Mouse (Mus musculus) liver, postnatal 0 days (tissue): Measurements from ENCODE around the gene Csk. TPM values are rescaled to one million over a fixed set of nuclear protein-coding genes. Genes with fewer than 3 reads are reported as not detected.

Experiments
- ATAC-seq: fragments of 200-750 bp; cut with Nextera tagmentation; 2 replicates; pipeline ENCODE4 v1.8.0; 2017; ENCODE audit warnings: mild to moderate bottlenecking, moderate library complexity
- DNase-seq: peaks from one replicate; pipeline ENCODE4 v3.0.0-alpha.2; 2016
- H3K27ac ChIP-seq: fragments of 300-500 bp; sonication (generic); 2 replicates; pipeline ENCODE4 v1.5.1; 2014; ENCODE audit warnings: antibody characterized with exemption, moderate library complexity, mild to moderate bottlenecking, low read depth
- H3K27me3 ChIP-seq: fragments of 300-500 bp; sonication (generic); 2 replicates; pipeline ENCODE4 v1.6.1; 2014; ENCODE audit warnings: low read length, control low read depth, mixed read lengths; ENCODE audit not compliant: insufficient read depth
- H3K36me3 ChIP-seq: fragments of 300-500 bp; sonication (generic); replicated peaks from 2 replicates; pipeline ENCODE4 v1.6.1; 2014; ENCODE audit warnings: mild to moderate bottlenecking, control low read depth, low read length, moderate library complexity, mixed read lengths; ENCODE audit not compliant: insufficient read depth
- H3K4me1 ChIP-seq: fragments of 300-500 bp; sonication (generic); 2 replicates; pipeline ENCODE4 v1.6.1; 2014; ENCODE audit warnings: antibody characterized with exemption, mild to moderate bottlenecking, control low read depth; ENCODE audit not compliant: insufficient read depth
- H3K4me2 ChIP-seq: fragments of 300-500 bp; sonication (generic); 2 replicates; pipeline ENCODE4 v1.6.1; 2014; ENCODE audit warnings: low read depth, mild to moderate bottlenecking, low read length, moderate library complexity, mixed read lengths
- H3K4me3 ChIP-seq: fragments of 300-500 bp; sonication (generic); 2 replicates; pipeline ENCODE4 v1.5.1; 2014; ENCODE audit warnings: low read depth, low read length
- H3K9ac ChIP-seq: fragments of 300-500 bp; sonication (generic); replicated peaks from 2 replicates; pipeline ENCODE4 v1.6.1; 2014; ENCODE audit warnings: mild to moderate bottlenecking, moderate library complexity
- H3K9me3 ChIP-seq: fragments of 300-500 bp; sonication (generic); 2 replicates; pipeline ENCODE4 v1.6.1; 2016; ENCODE audit warnings: mild to moderate bottlenecking, control low read depth, low read length, mixed read lengths
- CTCF ChIP-seq: sonication (generic); IDR thresholded peaks from 2 replicates; pipeline ENCODE4 v1.5.1; 2016; ENCODE audit warnings: antibody characterized with exemption, low read depth
- EP300 ChIP-seq: IDR thresholded peaks from 2 replicates; pipeline ENCODE4 v1.6.1; 2016; ENCODE audit warnings: antibody characterized with exemption, low read depth, mild to moderate bottlenecking
- WGBS: fragments of 180-500 bp; shearing (Covaris S2); extraction: QIAGEN DNeasy Blood & Tissue Kit; methylation state at CpG from one replicate; pipeline ENCODE4 v1.1.7; 2014; ENCODE audit not compliant: insufficient replicate concordance; 5-methylcytosine and 5-hydroxymethylcytosine counted together
- polyA plus RNA-seq: library from polyadenylated mRNA; unstranded; fragments of >200 nt; fragmentation: Nextera tagmentation; extraction: Ambion mirVana; gene quantifications from 2 replicates; pipeline ENCODE4 v1.2.1, GENCODE M21; 2015

Csk gene
- polyA plus RNA-seq, 1 experiment from 2014 or later: 15.5 TPM

- Histone ChIP-seq H3K36me3 (no peaks in the 10 kb centered on the region), H3K27ac (no peak overlapping the region), H3K4me3 (no peak overlapping the region), H3K4me2 (no peak overlapping the region), H3K9ac (no peak overlapping the region), H3K9me3 (no peaks in the 10 kb centered on the region), H3K4me1 (peaks cover 5% of the 10 kb centered on the region; the same call in 1 of the 2 replicates), H3K27me3 (peaks cover 28% of the 10 kb centered on the region; the same call in 1 of the 2 replicates)
- DNase-seq (no peak), ATAC-seq (no peak)
- TF ChIP-seq EP300: no peak
- no peak for TF ChIP-seq CTCF
- 53% methylated on average over 3 of the region's 3 CpGs for WGBS
These were observed 43.6 kb downstream of the Csk start for GRCm38 (mm10) chr9:57609803-57610202.

GRCm38 (mm10) chr9:57606139-57606851, 47.1 kb downstream of the Csk start, which contains the start of gene Cplx3:
Gene Cplx3 (minus strand): TSS chr9:57606281.
- Histone ChIP-seq H3K27me3 (peaks cover 34% of the 10 kb centered on the region), H3K9me3 (no peaks in the 10 kb centered on the region), H3K4me1 (peaks cover 5% of the 10 kb centered on the region; the same call in 1 of the 2 replicates), H3K4me2 (no peak within 1 kb of the TSS), H3K36me3 (no peaks in the 10 kb centered on the region), H3K9ac (no peak within 1 kb of the TSS), H3K4me3 (no peak within 1 kb of the TSS), H3K27ac (no peak within 1 kb of the TSS)
- 7% methylated on average over 24 of the region's 24 CpGs for WGBS
- TF ChIP-seq CTCF (no peak), EP300 (no peak)
- DNase-seq (peak; percentile 71), ATAC-seq (peak; percentile 45)

DNA sequence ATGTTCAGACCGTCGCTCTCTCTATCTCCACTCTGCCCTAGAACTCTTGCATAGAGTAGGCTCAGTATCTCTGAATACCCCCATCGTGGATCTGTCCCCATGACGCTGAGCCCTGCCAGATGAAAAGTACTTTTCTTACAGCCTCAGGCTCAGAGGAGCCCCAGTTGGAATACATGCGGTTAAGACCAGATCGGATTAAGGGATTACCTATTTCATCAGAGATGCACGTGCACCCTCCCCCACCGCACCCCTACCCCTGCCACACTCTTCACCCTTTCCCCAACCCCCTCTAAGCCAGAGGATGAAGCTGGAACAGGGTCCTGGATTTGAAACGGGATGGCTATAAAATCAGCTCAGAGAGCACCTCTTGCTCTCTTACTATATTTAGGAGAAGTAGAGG, 47.9 kb downstream of the Csk start:
- DNase-seq (no peak), ATAC-seq (no peak)
- no peak overlapping the region for H3K9ac ChIP-seq
- peaks cover 5% of the 10 kb centered on the region; the same call in 1 of the 2 replicates for H3K4me1 ChIP-seq
- H3K4me3 ChIP-seq: no peak overlapping the region
- H3K4me2 ChIP-seq: no peak overlapping the region
- no peaks in the 10 kb centered on the region for H3K9me3 ChIP-seq
- H3K27ac ChIP-seq: no peak overlapping the region
- TF ChIP-seq EP300 (no peak), CTCF (no peak)
- peaks cover 34% of the 10 kb centered on the region for H3K27me3 ChIP-seq
- no peaks in the 10 kb centered on the region for H3K36me3 ChIP-seq
- 24% methylated on average over 9 of the region's 9 CpGs for WGBS

GRCm38 (mm10) chr9:57604875-57605274, 48.6 kb downstream of the Csk start:
- no peak overlapping the region for H3K9ac ChIP-seq
- H3K4me3 ChIP-seq: no peak overlapping the region
- ATAC-seq (no peak), DNase-seq (no peak)
- no peak for TF ChIP-seq CTCF
- no peak for TF ChIP-seq EP300
- no peaks in the 10 kb centered on the region for H3K9me3 ChIP-seq
- H3K36me3 ChIP-seq: no peaks in the 10 kb centered on the region
- H3K27me3 ChIP-seq: peaks cover 34% of the 10 kb centered on the region
- no peak overlapping the region for H3K4me2 ChIP-seq
- H3K27ac ChIP-seq: no peak overlapping the region
- peaks cover 5% of the 10 kb centered on the region; the same call in 1 of the 2 replicates for H3K4me1 ChIP-seq
- WGBS: 75% methylated on average over 4 of the region's 4 CpGs

GRCm38 (mm10) chr9:57602098-57602497, 51.3 kb downstream of the Csk start:
- Histone ChIP-seq H3K27me3 (peaks cover 22% of the 10 kb centered on the region), H3K9ac (no peak overlapping the region), H3K4me1 (peaks cover 5% of the 10 kb centered on the region; the same call in 1 of the 2 replicates), H3K27ac (no peak overlapping the region), H3K4me2 (no peak overlapping the region), H3K9me3 (no peaks in the 10 kb centered on the region), H3K4me3 (no peak overlapping the region), H3K36me3 (no peaks in the 10 kb centered on the region)
- DNase-seq (no peak), ATAC-seq (no peak)
- WGBS: 60% methylated on average over 8 of the region's 8 CpGs
- no peak for TF ChIP-seq CTCF
- TF ChIP-seq EP300: no peak

DNA sequence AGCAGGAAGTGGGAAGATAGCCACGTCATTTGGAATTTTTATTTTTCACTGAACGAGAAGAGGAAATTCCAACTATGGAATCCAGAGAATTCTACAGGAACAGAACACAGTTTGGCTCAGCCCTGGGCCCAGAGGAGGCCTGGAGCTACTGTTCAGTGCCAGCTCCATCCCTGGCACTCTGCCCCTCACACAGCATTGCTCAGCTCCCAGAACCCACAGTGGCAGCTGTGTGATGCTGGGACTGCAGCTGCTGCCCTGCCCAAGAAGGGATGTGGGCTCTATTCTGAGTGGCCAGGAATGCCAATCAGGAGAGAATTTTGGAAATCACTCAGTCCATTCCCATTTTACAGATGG, 52.1 kb downstream of the Csk start:
- Histone ChIP-seq H3K36me3 (no peaks in the 10 kb centered on the region), H3K9me3 (no peaks in the 10 kb centered on the region), H3K4me3 (no peak overlapping the region), H3K4me1 (peaks cover 2% of the 10 kb centered on the region; the same call in 1 of the 2 replicates), H3K4me2 (no peak overlapping the region), H3K9ac (no peak overlapping the region), H3K27me3 (peaks cover 15% of the 10 kb centered on the region), H3K27ac (no peak overlapping the region)
- 46% methylated on average over 2 of the region's 2 CpGs for WGBS
- ATAC-seq (no peak), DNase-seq (no peak)
- no peak for TF ChIP-seq CTCF
- no peak for TF ChIP-seq EP300
